Mouse (Mus musculus): ENCODE measurements at regions not wholly inside any gene's neighbourhood (a gene's known extent, or its start where the extent isn't known, plus 50 kb on each side); places are given as distances from the start of the nearest gene placed in this dataset.

DNA sequence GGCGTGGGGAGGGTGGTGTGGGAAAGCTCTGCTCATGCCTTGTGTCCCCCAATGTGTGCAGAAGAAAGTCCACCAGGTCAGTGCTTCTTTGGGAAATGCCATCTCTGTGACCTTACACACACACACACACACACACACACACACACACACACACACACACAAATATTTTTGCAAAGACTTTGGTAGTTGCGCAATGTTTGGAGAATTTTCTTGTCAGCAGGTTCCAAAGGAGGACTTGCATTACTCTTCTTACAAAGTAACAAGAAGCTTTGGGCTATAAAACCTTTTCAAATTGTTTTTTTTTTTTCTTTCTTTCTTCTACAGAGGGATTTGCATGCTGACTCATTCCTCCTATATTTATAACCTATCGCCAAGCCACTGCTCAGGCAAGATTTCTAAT is 59.1 kb upstream of the Npvf start:
- no peak for DNase-seq (ENCODE audit: low spot score)

DNA sequence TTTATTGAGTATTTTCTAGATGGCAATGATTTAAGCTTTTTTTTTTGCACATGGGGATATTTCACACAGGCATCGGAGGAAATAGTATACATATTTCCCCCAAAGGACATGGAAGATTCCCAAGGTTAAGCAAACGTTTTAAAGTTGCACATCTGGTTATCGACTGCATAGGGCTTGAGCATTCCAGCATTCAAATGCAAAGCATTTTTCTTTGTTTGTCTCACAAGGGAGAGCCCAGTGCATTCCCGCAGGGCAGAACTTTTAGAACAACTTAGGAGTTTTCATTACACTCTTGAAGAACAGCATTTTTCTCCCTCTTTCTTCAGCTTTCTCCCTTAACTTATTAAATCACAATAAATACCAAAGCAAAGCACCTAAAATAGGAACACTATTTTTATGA is 64.4 kb upstream of the Npvf start:
- no peak for DNase-seq (ENCODE audit: low spot score)

DNA sequence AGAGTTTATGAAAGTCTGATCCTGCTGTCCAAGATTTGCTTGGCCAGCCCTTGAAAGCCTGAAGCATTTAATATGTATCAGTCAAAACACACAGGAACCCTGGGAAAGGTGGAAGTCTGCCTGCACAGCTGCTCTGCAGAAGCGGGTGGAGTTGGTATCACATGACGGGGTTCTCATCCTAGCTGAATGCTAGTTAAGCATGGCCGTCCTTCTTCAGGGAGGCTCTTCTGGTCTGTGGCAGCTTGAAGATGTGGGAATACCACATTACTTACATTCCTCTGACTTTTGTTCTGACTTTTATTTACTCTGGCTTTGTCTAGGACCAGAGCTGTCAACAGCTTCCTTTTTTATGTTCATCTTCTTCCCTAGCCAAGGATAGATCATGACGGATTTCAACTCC is 66.1 kb upstream of the Npvf start:
- DNase-seq (ENCODE audit: low spot score): no peak

DNA sequence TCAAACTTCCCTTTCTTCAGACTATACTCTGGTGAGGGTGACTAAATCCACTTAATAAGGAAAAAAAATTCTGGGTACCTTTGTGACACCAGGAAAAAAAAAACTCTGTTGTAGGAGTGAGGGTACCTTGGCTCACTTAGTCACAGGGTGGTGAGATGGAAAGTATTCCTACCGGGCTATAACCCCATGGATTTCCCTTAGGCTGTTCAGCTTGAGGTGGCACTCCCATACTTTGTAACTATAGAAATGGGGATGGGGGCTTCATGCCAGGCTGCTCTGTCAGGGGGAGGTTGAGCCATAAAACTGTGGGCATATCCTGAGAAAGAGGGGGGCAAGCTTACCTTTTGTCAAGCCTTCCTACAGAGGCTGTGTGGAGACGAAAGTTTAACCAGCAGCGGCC is 71.4 kb upstream of the Npvf start:
- DNase-seq (ENCODE audit: low spot score): no peak

DNA sequence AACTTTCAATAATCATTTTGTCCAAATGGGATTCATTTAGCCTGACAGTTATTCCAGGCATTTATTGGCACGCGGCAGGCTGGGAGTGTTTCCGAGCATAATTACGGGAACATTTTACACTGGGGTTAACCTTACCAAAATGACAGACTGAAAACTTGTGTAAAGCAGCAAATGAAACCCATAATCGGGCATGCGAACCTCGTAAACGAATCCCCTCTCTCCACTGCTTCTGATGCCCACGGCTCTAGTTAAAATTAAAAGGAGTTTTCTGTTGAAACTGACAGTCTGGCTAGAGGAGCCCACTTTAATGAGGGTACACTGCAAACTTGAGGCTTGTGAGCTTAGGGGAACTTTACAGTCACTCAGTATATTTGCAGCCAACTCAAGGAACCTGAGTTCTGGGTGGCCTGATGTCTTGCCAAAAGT is 71.9 kb upstream of the Npvf start:
- no peak for DNase-seq (ENCODE audit: low spot score)

DNA sequence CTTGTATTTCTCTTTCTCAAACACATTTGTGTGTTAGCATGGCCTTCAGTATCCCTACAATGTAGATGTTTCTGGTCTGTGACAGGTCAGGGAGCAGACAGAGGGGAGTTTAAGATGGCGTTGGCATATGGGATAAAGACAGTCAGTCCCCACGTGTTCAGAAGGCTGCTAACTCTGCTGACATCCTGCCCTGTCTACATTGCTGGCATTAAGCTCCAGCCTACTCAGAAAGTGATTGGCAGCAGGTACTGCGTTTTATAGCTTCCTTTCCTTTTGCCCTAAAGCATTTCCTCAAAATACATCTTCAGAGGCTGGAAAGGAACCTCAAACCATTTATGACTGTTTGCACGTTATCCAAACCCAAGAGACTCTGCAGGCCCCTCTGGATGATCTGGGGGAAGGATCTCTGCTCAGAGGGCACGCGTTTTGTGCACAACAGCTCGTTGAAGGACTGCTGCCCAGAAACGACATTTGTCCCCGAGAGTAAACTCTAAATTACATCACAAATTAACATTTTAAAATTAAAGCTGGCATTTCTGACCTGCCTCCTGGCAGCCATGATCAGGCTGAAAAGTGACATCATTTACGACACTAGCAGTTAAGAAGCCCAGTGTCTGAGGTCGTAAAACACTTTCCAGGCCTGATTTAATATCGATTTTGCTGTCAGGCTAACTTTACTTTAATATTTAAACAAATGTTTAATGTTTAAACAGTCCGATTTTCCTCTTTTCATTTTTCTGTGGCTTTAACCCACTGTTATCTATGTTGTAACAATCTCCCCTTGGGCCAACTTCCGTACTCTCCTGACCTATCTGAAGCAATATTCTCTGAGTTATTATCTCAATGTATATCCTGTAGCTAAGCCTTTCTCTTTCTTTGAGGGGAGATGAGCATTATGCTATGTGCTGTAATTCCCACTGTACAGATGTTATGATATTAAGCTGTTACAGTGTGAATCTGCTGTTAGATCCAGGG is 76.8 kb upstream of the Npvf start:
- DNase-seq (ENCODE audit: low spot score): no peak

DNA sequence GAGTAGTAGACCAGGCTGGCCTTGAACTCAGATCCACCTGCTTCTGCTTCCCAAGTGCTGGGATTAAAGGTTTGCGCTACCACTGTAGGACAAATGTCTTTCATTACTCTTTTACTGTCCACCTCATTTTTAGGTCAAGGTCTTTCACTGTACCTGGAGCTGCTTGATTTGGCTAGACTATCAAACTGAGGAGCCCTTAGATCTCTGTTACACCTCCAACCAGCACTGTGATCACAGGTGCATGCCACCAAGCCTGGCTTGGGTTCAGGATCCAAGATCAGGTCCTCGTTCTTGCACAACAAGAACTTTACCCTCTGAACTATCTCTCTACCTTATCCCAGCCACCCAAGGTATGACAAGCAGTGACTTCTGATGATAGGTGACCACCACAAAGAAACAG is 80.5 kb upstream of the Npvf start:
- DNase-seq (ENCODE audit: low spot score): no peak

DNA sequence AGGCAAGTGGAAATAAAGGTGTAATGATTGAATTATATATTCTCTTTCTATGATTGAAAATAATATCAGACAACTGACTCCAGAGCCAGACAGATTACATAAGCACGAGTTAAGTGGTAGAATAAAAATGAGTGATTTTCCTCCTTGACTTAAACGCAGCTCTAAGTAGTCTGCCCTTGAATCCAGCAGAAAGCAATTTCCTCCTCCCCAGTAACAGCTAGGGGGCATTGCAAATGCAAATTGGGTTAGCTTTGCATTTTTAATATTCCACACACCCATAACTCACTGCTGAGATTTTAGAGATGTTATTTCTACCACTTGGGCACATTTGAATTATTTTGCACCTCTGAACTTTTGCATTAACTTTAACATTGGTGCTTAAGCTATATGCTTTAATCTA is 81.6 kb upstream of the Npvf start:
- DNase-seq (ENCODE audit: low spot score): no peak

DNA sequence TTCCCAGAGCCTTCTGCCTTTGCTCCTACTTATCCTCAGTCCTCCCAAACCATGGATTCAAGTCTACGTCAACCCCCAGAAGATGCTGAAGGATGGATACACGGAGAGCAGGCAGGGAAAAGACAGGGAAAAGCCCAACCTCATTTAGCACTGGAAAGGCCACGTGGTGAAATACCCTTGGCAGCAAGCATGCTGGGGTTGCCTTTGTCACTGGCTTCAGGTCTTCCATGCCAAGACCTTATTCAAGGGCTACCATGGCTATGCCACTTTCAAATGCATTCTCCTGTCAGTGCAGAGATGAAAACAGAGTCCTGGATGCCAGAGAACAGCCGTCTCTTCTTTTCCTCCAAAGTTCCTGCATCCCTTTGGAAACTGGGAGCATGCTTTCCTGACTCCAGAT is 87.8 kb upstream of the Npvf start:
- no peak for DNase-seq (ENCODE audit: low spot score)

DNA sequence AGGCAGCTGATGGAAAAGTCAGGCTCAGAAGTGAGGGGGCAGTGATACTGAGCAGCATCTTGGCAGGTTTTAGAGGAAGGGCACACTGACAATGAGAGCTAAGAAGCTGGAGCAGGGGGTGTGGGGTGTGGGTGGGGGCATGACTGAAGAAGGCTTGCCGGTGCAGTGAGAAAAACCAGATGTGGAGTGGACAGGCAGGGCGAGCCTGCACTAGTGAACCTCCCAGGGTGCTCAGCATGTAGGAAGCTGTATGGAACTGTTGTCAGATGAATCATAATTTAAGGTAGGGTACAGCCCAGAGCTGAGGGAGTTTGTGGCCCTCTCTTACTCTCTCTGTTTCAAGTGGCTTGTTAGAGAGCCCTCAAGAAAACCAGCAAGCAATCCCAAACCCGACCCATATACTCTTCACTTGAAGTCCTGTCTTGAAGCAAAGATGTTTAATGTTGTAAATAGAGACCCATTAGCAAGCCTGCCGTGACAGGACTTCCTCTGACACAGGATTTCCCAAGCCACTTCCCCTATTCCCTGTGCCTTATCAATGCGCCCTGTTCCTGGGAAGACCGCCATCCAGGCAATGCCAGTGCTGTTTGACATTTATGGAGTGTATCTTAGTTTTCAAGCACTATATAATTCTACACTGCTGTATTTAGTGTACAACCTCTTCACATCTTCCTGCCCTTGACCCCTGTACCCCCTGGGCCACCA is 90.4 kb upstream of the Npvf start:
- no peak for DNase-seq (ENCODE audit: low spot score)

DNA sequence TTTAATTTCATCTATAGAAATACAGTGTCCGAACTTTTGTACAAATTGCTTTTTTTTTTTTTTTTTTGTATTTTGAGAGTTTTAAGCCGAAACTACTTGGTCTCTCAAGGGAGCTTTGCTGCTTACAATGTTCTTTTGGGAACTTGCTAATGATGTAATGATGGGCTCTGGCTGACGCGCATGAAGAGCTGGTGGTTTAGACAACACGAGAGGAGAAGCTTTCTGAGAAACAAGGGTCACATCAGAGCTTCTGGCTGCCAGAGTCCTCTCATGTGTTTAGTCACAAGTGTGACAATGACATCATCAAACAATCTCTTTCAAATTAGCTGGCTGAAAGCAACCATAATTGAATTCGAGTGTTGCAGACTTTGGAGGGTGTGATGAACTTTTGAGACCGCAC is 98.9 kb upstream of the Npvf start:
- no peak for DNase-seq (ENCODE audit: low spot score)

DNA sequence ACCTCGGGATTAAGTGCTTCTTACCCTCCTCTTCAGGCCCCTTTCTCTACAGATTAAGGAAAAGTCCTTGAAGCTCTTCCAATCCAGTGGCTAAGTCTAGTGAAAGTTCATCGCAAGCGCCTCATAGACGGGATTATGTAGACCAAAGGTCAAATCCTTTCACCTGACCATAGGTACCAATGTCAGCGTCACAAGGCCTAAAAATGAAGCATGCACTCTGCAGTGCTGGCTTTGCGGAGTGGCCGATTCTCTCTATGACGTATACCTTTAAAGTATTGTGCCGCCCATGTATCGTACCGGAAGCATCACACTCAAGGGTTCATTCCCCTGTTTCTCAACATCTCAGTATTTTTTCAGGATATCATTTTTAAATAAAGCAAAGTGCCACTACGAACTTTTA is 100.5 kb upstream of the Npvf start:
- DNase-seq (ENCODE audit: low spot score): no peak

DNA sequence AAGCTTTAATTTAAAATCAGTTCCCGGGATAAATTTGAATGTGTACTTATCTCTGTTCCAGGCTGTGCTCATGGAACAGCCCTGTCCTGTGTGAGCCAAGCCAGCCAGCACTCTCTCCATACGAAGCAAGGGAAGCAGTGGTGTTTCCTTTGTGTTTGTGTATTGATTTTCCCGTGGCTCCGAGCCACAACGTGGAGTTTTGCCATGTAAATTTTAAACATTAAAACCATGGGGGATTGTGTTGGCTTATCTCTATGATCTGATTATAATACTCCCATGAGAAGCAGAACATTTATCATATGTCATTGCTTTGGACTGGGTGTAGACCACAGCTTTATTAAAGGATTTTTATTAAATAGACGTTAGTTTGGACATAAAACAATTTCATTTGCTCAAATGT is 106.1 kb upstream of the Npvf start:
- no peak for DNase-seq (ENCODE audit: low spot score)

DNA sequence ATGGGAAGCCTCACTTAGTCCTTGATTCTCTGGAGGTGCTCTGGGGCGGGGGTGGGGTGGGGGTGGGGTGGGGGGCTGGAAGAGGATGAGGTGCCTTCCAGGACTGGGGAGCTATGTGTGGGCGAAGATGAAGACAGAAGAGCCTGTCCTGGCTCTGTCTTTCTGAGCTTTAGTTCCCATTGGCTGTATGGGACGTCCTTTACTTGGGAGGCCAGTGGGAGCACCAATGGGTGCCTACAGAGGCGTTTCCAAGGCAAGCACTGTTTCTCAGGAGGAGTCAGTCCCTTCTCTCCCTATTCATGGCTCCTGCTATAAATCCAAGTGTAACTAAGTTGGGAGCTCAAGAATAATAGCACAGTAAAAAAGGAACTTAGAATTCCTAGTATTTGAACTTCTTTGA is 108.9 kb upstream of the Npvf start:
- peak; percentile 15 for DNase-seq (ENCODE audit: low spot score)

DNA sequence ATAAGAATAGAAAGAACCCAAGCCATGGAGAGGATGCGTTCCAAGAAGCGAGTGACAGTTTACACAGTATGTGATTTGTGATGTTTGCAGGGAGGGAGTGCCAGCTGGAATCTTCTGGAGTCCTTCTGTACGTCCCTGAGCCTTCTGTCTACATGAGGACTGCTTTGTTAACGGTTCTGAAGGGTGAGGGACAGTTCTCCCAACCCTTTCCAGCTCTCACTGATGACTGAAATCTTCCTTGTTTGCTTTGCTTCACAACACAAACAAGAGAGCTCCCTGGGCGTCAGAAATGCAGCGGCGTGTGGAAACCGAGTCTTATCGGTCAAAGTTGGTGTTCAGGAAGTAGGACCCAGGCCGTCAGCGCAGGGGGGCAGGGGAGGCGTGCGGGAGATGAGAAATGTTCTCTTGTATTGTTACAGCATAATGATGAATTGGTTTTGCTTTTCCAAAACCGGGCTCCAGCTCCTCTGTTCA is 112.2 kb upstream of the Npvf start:
- DNase-seq (ENCODE audit: low spot score): no peak

DNA sequence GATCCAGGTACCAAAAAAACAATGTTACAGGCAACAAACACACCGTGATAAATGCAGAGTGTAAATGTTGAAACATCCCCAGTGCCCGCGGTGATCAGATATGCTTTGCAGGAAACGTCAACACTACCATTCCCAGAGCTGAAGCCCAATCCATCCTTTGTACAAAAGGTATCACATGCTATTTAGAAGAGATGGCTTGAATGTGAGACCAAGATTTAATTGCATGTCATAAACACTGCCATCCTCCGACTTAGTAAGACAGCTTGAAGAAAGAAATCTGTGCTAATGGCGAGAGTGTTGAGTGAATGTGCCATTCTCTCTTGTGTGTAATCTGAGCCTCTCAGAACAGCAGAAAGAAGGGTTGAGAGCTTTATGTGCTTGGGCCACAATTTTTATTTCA is 112.9 kb upstream of the Npvf start:
- DNase-seq (ENCODE audit: low spot score): no peak

DNA sequence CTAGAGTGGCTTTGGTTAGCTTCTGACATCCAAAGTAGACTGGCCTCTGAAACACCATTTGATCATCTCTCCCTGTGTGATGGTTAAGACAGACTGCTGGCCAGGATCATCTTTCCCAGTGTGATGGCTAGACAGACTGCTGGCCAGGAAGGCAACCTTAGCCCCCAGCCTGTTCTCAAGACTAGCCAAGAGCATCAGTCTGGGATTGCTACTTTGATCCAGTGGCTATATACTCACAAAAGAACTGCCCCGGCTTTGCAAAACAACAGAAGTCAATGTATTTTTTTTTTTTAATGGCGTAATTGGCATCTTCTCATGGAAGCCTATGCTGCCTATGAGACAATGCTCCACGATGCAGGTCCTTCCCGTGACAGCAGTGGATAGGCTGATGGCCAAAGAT is 113.6 kb upstream of the Npvf start:
- DNase-seq (ENCODE audit: low spot score): no peak

DNA sequence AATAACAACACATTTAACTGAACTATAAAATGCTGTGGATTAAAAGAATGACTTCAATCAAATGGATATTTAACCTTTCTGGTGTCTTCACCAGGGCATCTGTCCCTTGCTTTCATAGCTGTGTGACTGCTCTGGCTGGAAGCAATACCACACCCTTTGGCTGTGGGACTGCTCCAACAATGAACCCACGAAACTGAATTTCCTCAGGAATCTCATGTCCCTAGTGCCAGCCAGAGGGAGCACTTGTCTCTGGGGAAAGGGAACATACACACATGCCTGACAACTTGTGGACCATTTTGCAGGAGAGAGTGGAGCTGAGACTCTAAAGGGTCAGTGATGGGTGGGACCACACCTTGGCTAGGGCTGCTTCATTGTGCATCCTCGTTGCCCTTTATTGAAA is 114.9 kb upstream of the Npvf start:
- no peak for DNase-seq (ENCODE audit: low spot score)

DNA sequence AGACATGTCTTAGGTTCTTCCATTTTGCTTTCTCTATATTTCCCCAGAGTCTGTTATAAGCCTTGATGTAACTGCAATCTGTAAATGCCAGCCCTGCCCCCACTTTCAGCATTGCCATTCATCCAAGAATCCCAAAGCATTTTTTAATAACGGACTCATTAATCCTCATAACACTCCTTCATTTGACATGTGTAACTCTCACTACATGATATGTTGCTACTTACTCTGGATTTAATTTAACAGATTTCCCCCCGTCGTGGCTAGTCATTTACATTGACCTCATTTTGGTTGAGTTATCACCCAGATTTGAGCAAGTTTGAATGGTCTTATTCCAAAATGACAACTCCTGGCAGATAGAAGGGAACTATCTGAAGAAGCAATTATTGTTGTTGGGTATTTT is 116.2 kb upstream of the Npvf start:
- DNase-seq (ENCODE audit: low spot score): no peak

DNA sequence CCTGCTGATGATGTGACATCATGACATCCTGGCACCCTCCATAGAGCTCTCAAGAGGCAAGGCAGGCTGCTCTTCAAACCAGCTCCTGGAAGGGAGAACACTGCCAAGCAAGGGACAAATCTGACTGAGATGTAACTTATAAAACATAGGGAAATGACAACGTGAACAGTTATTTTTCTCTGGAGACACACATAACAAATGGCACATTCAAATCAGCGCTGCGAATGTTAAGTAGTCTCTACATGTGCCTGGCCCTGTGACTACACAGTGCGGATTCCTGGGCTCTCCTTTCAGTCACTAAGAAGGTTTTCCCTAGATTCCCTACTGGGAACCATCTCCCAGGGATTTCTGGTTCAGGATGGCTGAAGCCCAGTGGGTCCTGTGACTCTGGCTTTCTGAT is 121.4 kb upstream of the Npvf start:
- DNase-seq (ENCODE audit: low spot score): no peak

DNA sequence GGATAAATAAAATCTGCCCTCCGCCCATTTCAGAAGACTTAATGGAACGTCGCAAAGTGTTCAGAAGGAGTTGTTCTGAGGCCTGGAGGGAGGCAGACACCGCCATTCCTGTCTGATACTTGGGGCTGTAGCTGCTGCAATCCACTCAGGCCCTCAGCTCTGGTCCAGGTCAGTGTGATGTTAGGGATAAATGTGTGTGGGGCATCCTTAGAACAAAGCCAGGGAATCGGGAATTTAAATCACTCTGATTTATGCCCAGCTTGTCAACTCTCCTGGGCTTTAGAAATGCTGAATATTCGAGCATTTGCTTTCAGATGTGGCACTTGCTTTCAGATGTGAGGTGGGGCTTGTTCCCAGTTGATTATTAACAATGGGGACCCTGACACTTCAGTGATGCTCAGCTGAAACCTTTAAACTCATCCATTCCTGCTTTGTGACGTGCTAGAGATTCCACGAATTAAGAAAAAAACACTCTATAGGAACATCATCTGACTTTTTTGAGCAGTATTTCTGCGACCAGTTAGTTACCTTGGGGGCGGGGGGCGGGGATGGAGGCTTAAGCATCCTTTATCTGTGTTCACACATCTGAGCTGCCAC is 122.1 kb upstream of the Npvf start:
- DNase-seq (ENCODE audit: low spot score): no peak

DNA sequence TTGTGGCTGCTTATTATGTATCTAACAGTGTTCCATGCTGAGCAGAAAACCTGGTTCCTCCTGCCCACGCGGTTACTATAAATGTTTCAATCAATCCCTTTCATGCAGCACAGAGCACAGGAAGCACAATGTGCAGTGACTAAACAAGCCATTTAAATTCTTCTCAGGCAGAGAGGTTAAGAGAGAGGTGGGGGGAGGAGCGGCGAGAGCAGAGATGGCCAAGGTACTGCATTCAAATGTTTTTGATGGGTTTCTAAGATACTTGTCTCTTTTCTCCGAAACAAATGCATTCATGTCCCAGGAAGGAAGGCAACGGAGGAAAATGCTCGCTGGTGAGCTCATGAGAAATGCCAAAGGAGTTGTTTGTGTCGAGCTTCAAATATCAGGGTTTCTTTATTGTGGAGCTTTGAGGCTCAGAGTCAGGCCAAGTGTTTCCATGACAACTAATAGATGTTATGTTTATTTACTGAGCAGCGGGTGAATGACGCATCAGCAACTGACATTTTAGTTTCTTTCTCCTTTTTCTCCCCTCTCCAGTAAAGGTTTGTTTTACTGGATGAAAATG is 122.8 kb upstream of the Npvf start:
- no peak for DNase-seq (ENCODE audit: low spot score)

DNA sequence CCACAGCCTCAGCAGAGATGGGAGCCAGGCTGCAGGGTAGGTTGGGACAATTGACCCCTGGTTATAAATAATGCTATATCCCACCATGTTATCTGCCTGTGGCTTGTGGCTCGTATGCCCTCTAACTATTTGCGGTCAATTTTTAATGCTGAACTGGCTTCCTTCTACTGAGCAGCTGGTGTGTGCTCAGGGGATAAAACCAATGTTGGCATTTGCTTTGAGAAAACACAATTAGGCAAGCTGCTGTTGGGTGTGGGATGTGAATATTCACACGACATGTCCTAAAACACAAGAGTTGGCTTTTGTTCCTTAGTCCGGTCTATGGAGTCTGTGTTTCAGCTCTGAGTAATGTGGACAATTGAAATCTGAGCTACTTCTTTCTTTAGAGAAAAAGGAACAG is 123.6 kb upstream of the Npvf start:
- no peak for DNase-seq (ENCODE audit: low spot score)
